Mouse (Mus musculus): ENCODE data around the gene Fuca1. TPM values are rescaled to one million over a fixed set of nuclear protein-coding genes. Genes with fewer than 3 reads are reported as not detected.
A peak's percentile ranks its signal among the peaks of the same experiment; 100 is the strongest.

Fuca1 gene
- total and polyA plus RNA-seq, 3 experiments = 32.6 to 77.6 (median 66.5) TPM

DNA sequence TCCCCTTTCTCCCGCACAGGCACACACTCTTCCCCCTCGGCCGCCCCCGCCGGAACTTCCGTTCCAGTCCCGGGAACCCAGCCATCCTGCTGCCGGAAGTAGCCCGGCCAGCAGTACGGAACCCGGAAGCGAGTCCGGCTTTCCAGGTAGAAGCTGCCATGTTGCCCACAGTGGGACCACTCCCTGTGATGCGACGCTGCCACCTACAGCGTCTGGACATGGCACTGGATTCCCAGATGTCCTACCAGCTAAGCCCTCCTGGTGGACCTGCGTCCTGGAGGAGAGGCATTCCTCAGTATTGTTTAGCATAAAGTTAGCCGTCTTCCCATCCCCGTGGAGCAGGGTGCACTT lies 52.0 kb downstream of the Fuca1 start, which contains the start of gene Lypla2:
Gene Lypla2 (minus strand): TSS at position 71 of the 351 bp plus-strand sequence.
- H3K27me3 ChIP-seq (replicated peaks) = no peaks in the 10 kb centered on the region
- in situ Hi-C loops (cut with MboI; ENCODE audit: low pct_ligation_motif_present, low pct_unique_long_range_greater_than_20kb, low sequenced_read_pairs) = no loop called here
- peaks cover 17% of the 10 kb centered on the region for H3K79me2 ChIP-seq (replicated peaks; ENCODE audit: control insufficient read depth, extremely low read depth, insufficient read depth, poor library complexity, severe bottlenecking)
- H3K4me3 ChIP-seq (replicated peaks in 1 of 3; ENCODE audit: low read depth in 2 of 3, low read length in 2 of 3, poor library complexity in 1 of 3) = peak within 1 kb of the TSS; percentile 79 to 90 (median 89)
- H3K9ac ChIP-seq (ENCODE audit: insufficient read depth, low read depth) = peak within 1 kb of the TSS; percentile 73
- peaks cover 5 to 25% of the 10 kb centered on the region in 2 experiments for H3K4me1 ChIP-seq (ENCODE audit: control insufficient read depth in 1 of 2, insufficient read depth in 2 of 2)
- peak within 1 kb of the TSS; percentile 48 for H3K27ac ChIP-seq (ENCODE audit: insufficient read depth, low read depth)
- TF ChIP-seq MAZ (IDR thresholded peaks at IDR 0.05; ENCODE audit: low read depth, low read length) (peak; percentile 43; the same call in 1 of the 2 replicates), ZC3H11A (IDR thresholded peaks at IDR 0.05; ENCODE audit: low read depth, low read length) (no peak), TBP (conservative IDR thresholded peaks at IDR 0.05; ENCODE audit: low read depth, low read length) (0 out of 2 replicates have a peak, but pooled peaks have one; percentile 51), ELF1 (IDR thresholded peaks at IDR 0.05; ENCODE audit: low read depth, low read length) (peak; percentile 99), SIN3A (IDR thresholded peaks at IDR 0.05; ENCODE audit: low read length) (peak; percentile 92), MAFK (IDR thresholded peaks at IDR 0.05; ENCODE audit: insufficient replicate concordance, low read length) (no peak), CTCF (conservative IDR thresholded peaks at IDR 0.05 in 1 of 2, IDR thresholded peaks at IDR 0.05 in 1 of 2; ENCODE audit: low read depth in 2 of 2, low read length in 2 of 2) (no peak), HCFC1 (IDR thresholded peaks at IDR 0.05; ENCODE audit: low read depth, low read length) (peak; percentile 86), UBTF (IDR thresholded peaks at IDR 0.05; ENCODE audit: low read depth, low read length) (0 out of 2 replicates have a peak, but pooled peaks have one; percentile 53), MXI1 (IDR thresholded peaks at IDR 0.05; ENCODE audit: low read depth, low read length) (peak; percentile 77), POLR2AphosphoS2 (IDR thresholded peaks at IDR 0.05; ENCODE audit: low read depth, low read length) (peak; percentile 55; the same call in 1 of the 2 replicates), ZNF384 (IDR thresholded peaks at IDR 0.05; ENCODE audit: low read depth, low read length) (no peak), ZKSCAN1 (IDR thresholded peaks at IDR 0.05; ENCODE audit: borderline replicate concordance, low read depth, low read length) (peak; percentile 83), POLR2A (IDR thresholded peaks at IDR 0.05; ENCODE audit: low read depth, low read length) (peak; percentile 80), MEF2A (IDR thresholded peaks at IDR 0.05; ENCODE audit: borderline replicate concordance, low read depth, low read length) (0 out of 2 replicates have a peak, but pooled peaks have one; percentile 28), MAX (IDR thresholded peaks at IDR 0.05; ENCODE audit: low read length) (peak; percentile 32; the same call in 1 of the 2 replicates), NELFE (IDR thresholded peaks at IDR 0.05; ENCODE audit: low read depth, low read length) (peak; percentile 68), TCF12 (IDR thresholded peaks at IDR 0.05; ENCODE audit: low read depth, low read length) (peak; percentile 65; the same call in 1 of the 2 replicates), KAT2A (IDR thresholded peaks at IDR 0.05; ENCODE audit: insufficient replicate concordance, low read length) (0 out of 2 replicates have a peak, but pooled peaks have one; percentile 60), ZMIZ1 (IDR thresholded peaks at IDR 0.05; ENCODE audit: low read depth, low read length) (peak; percentile 76; the same call in 1 of the 2 replicates)
- dilution Hi-C loops (cut with MboI; ENCODE audit: extremely low pct_ligation_motif_present, extremely low pct_unique_long_range_greater_than_20kb, low sequenced_read_pairs) = no loop called here
- DNase-seq (ENCODE audit: extremely low read depth) = peak; percentile 76
- H3K4me2 ChIP-seq (ENCODE audit: insufficient read depth, low read depth, poor library complexity, severe bottlenecking) = peak within 1 kb of the TSS; percentile 40
- no peaks in the 10 kb centered on the region for H3K9me3 ChIP-seq (replicated peaks; ENCODE audit: low read length)
- H3K36me3 ChIP-seq (replicated peaks in 1 of 2; ENCODE audit: control insufficient read depth in 1 of 2, insufficient read depth in 1 of 2, low read length in 1 of 2) = peaks cover 52 to 69% of the 10 kb centered on the region in 2 experiments

Data from CH12.LX (cell line).